Mouse (Mus musculus) midbrain, embryonic 12.5 days (tissue): Measurements from ENCODE around the gene Rab1a. TPM values are rescaled to one million over a fixed set of nuclear protein-coding genes. Genes with fewer than 3 reads are reported as not detected.
A peak's percentile ranks its signal among the peaks of the same experiment; 100 is the strongest.
"Not testable (repeated sequence)": the region's sequence is repeated elsewhere in the genome, so short reads cannot be mapped to it uniquely, and the experiment has no call there.

Source experiments
- ATAC-seq: fragments of 200-750 bp; cut with Nextera tagmentation; 2 replicates; pipeline ENCODE4 v1.8.0; 2017; ENCODE audit warnings: low read depth, moderate TSS enrichment, moderate library complexity; ENCODE audit not compliant: low FRiP score
- H3K27ac ChIP-seq: fragments of 300-500 bp; sonication (generic); replicated peaks from 2 replicates; pipeline ENCODE4 v1.5.1; 2016; ENCODE audit warnings: mild to moderate bottlenecking
- H3K27me3 ChIP-seq: fragments of 300-500 bp; sonication (generic); 2 replicates; pipeline ENCODE4 v1.6.1; 2016; ENCODE audit warnings: mild to moderate bottlenecking
- H3K36me3 ChIP-seq: fragments of 300-500 bp; sonication (generic); 2 replicates; pipeline ENCODE4 v1.6.1; 2016
- H3K4me1 ChIP-seq: fragments of 300-500 bp; sonication (generic); 2 replicates; pipeline ENCODE4 v1.6.1; 2016
- H3K4me2 ChIP-seq: fragments of 300-500 bp; sonication (generic); replicated peaks from 2 replicates; pipeline ENCODE4 v1.6.1; 2016; ENCODE audit warnings: mild to moderate bottlenecking, moderate library complexity
- H3K4me3 ChIP-seq: fragments of 300-500 bp; sonication (generic); 2 replicates; pipeline ENCODE4 v1.5.1; 2016; ENCODE audit warnings: mild to moderate bottlenecking
- H3K9ac ChIP-seq: fragments of 300-500 bp; sonication (generic); replicated peaks from 2 replicates; pipeline ENCODE4 v1.6.1; 2016; ENCODE audit warnings: mild to moderate bottlenecking, moderate library complexity
- H3K9me3 ChIP-seq: fragments of 300-500 bp; sonication (generic); 2 replicates; pipeline ENCODE4 v1.6.1; 2016; ENCODE audit warnings: mild to moderate bottlenecking
- WGBS: fragments of 180-500 bp; shearing (Covaris S2); methylation state at CpG from one replicate; pipeline ENCODE4 v1.1.7; 2016; 5-methylcytosine and 5-hydroxymethylcytosine counted together
- polyA plus RNA-seq: library from polyadenylated mRNA; unstranded; fragments of >200 nt; fragmentation: Nextera tagmentation; extraction: Ambion mirVana; gene quantifications from 2 replicates; pipeline ENCODE4 v1.2.1, GENCODE M21; 2016

The Rab1a gene
- polyA plus RNA-seq, 1 experiment from 2014 or later = 269 TPM

- Histone ChIP-seq H3K9ac (peak overlapping the region; percentile 97), H3K4me1 (peaks cover 28% of the 10 kb centered on the region), H3K27me3 (no peaks in the 10 kb centered on the region), H3K36me3 (no peaks in the 10 kb centered on the region), H3K4me2 (peak overlapping the region; percentile 72), H3K27ac (peak overlapping the region; percentile 96; the same call in 1 of the 2 replicates), H3K9me3 (no peaks in the 10 kb centered on the region), H3K4me3 (peak overlapping the region; percentile 99)
- ATAC-seq = no peak
- WGBS = 58% methylated on average over 7 of the region's 7 CpGs
Measured at GRCm38 (mm10) chr11:20202299-20203011, 1.2 kb downstream of the Rab1a start.

GRCm38 (mm10) chr11:20204321-20204720 is 3.1 kb downstream of the Rab1a start:
- Histone ChIP-seq H3K36me3 (no peaks in the 10 kb centered on the region), H3K27ac (no peak overlapping the region), H3K4me2 (peak overlapping the region; percentile 15; the same call in 1 of the 2 replicates), H3K27me3 (no peaks in the 10 kb centered on the region), H3K9ac (no peak overlapping the region), H3K9me3 (no peaks in the 10 kb centered on the region), H3K4me3 (no peak overlapping the region), H3K4me1 (peaks cover 28% of the 10 kb centered on the region)
- WGBS = 86% methylated on average over 2 of the region's 2 CpGs
- ATAC-seq = no peak

GRCm38 (mm10) chr11:20204870-20205446 is 3.7 kb downstream of the Rab1a start:
- 86% methylated on average over 9 of the region's 9 CpGs for WGBS
- H3K4me2 ChIP-seq = no peak overlapping the region
- H3K27me3 ChIP-seq = no peaks in the 10 kb centered on the region
- no peaks in the 10 kb centered on the region for H3K36me3 ChIP-seq
- no peak overlapping the region for H3K27ac ChIP-seq
- no peak overlapping the region for H3K4me3 ChIP-seq
- H3K4me1 ChIP-seq = peaks cover 28% of the 10 kb centered on the region
- no peaks in the 10 kb centered on the region for H3K9me3 ChIP-seq
- no peak overlapping the region for H3K9ac ChIP-seq
- no peak for ATAC-seq

DNA sequence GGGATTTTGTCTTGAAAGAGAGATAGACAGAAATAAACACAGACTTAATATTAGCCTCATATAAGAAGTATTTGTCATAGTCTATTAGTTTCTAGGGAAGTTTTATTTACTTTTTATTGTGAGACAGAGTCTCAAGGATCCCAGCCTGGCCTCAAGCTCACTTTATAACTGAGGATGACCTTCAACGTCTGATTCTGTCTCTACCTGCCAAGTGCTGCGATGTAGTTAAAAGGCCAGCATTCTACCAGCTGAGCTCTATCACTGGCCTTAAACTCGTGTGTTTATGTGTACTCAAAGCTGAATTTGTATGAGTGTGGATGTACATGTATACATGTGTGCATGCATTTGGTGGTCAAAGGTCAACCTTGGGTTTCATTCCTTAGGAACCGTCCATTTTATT is 4.3 kb downstream of the Rab1a start:
- 91% methylated on average over 4 of the region's 4 CpGs for WGBS
- ATAC-seq = no peak
- Histone ChIP-seq H3K4me1 (peaks cover 28% of the 10 kb centered on the region), H3K36me3 (no peaks in the 10 kb centered on the region), H3K4me3 (no peak overlapping the region), H3K9ac (no peak overlapping the region), H3K27ac (no peak overlapping the region), H3K27me3 (no peaks in the 10 kb centered on the region), H3K9me3 (no peaks in the 10 kb centered on the region), H3K4me2 (no peak overlapping the region)

GRCm38 (mm10) chr11:20206626-20207223 is 5.5 kb downstream of the Rab1a start:
- H3K27me3 ChIP-seq = no peaks in the 10 kb centered on the region
- no peak overlapping the region for H3K4me3 ChIP-seq
- no peak overlapping the region for H3K9ac ChIP-seq
- H3K4me2 ChIP-seq = no peak overlapping the region
- no peak overlapping the region for H3K27ac ChIP-seq
- ATAC-seq = no peak
- H3K9me3 ChIP-seq = no peaks in the 10 kb centered on the region
- no peaks in the 10 kb centered on the region for H3K36me3 ChIP-seq
- whole genome bisulfite sequencing = 86% methylated on average over 2 of the region's 2 CpGs
- peaks cover 30% of the 10 kb centered on the region for H3K4me1 ChIP-seq

- Histone ChIP-seq H3K27me3 (no peaks in the 10 kb centered on the region), H3K9me3 (no peaks in the 10 kb centered on the region), H3K27ac (no peak overlapping the region), H3K4me1 (peaks cover 25% of the 10 kb centered on the region), H3K4me2 (no peak overlapping the region), H3K4me3 (no peak overlapping the region), H3K9ac (no peak overlapping the region), H3K36me3 (no peaks in the 10 kb centered on the region)
- WGBS = 79% methylated on average over 2 of the region's 2 CpGs
- ATAC-seq = no peak
Measured at GRCm38 (mm10) chr11:20207589-20207988, 6.4 kb downstream of the Rab1a start.

- H3K9me3 ChIP-seq = no peaks in the 10 kb centered on the region
- H3K27ac ChIP-seq = no peak overlapping the region
- peaks cover 5% of the 10 kb centered on the region; the same call in 1 of the 2 replicates for H3K4me1 ChIP-seq
- H3K36me3 ChIP-seq = peaks cover 12% of the 10 kb centered on the region
- no peak overlapping the region for H3K4me2 ChIP-seq
- H3K27me3 ChIP-seq = no peaks in the 10 kb centered on the region
- H3K9ac ChIP-seq = no peak overlapping the region
- no peak overlapping the region for H3K4me3 ChIP-seq
- 86% methylated on average over 2 of the region's 2 CpGs for WGBS
- no peak for ATAC-seq
Measured at GRCm38 (mm10) chr11:20211838-20212237, 10.6 kb downstream of the Rab1a start.

DNA sequence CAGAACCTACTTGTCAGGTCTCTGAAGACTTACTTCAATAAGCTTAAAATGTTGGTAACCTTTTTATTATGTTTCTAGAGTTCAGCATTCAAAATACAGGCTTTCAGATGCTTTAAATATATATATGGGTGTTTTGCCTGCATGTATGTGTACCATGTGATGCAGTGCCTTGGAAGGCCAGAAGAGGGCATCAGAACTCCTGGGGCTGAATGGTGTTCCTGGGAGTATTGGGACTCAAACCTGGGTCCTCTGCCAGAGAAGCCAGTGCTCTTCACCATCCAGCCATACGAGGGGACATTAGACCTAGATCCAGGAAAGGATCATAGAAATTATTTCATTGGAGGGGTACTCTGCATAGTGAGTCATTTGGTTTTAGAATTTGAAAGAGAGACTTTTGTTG is 13.5 kb downstream of the Rab1a start:
- WGBS = 100% methylated on average over 1 of the region's 1 CpGs

DNA sequence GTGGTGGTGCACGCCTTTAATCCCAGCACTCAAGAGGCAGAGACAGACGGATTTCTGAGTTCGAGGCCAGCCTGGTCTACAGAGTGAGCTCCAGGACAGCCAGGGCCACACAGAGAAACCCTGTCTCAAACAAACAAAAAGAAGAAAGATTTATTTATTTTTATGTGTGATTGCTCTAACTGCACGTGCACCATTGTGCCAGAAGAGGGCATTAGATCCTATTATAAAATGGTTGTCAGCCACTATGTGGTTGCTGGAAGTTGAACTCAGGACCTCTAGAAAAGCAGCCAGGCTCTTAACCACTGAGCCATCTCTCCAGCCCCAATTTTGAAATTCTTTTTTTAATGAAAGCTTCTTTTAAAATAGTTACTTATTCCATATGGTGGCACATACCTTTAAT is 15.2 kb downstream of the Rab1a start:
- H3K27me3 ChIP-seq = no peaks in the 10 kb centered on the region
- H3K36me3 ChIP-seq = peaks cover 49% of the 10 kb centered on the region
- no peak overlapping the region for H3K9ac ChIP-seq
- H3K4me3 ChIP-seq = no peak overlapping the region
- H3K27ac ChIP-seq = no peak overlapping the region
- no peak for ATAC-seq
- 90% methylated on average over 4 of the region's 4 CpGs for WGBS
- no peaks in the 10 kb centered on the region for H3K9me3 ChIP-seq
- H3K4me1 ChIP-seq = peaks cover 3% of the 10 kb centered on the region; the same call in 1 of the 2 replicates
- H3K4me2 ChIP-seq = no peak overlapping the region

More for the DNA sequence above, 13.5 kb downstream of the Rab1a start:
- Histone ChIP-seq H3K4me2 (no peak overlapping the region), H3K4me3 (no peak overlapping the region), H3K36me3 (peaks cover 39% of the 10 kb centered on the region), H3K27ac (no peak overlapping the region), H3K9ac (no peak overlapping the region), H3K4me1 (peaks cover 5% of the 10 kb centered on the region; the same call in 1 of the 2 replicates), H3K9me3 (no peaks in the 10 kb centered on the region), H3K27me3 (no peaks in the 10 kb centered on the region)
- no peak for ATAC-seq

DNA sequence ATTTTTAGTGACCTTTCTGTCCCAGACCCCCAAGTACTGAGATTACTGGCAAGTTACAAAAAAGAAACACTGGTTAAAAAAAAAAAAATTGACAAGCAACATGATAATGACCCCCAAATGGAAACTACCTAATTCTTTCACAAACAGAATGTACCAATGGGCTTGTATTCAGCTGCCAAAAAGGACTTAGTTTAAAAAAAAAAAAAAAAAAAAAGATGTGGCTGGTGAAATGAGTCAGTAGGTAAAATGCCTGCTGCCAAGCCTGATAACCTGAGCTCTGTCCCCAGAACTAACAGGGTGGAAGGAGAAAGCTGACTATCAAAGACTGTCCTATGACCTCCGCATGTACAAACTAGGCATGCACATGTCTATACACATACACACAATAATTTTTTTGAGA is 16.0 kb downstream of the Rab1a start:
- Histone ChIP-seq H3K9ac (no peak overlapping the region), H3K9me3 (no peaks in the 10 kb centered on the region), H3K27me3 (no peaks in the 10 kb centered on the region), H3K4me1 (peaks cover 3% of the 10 kb centered on the region; the same call in 1 of the 2 replicates), H3K4me2 (no peak overlapping the region), H3K36me3 (peaks cover 49% of the 10 kb centered on the region), H3K27ac (no peak overlapping the region), H3K4me3 (no peak overlapping the region)
- 100% methylated on average over 1 of the region's 1 CpGs for WGBS
- ATAC-seq = no peak

DNA sequence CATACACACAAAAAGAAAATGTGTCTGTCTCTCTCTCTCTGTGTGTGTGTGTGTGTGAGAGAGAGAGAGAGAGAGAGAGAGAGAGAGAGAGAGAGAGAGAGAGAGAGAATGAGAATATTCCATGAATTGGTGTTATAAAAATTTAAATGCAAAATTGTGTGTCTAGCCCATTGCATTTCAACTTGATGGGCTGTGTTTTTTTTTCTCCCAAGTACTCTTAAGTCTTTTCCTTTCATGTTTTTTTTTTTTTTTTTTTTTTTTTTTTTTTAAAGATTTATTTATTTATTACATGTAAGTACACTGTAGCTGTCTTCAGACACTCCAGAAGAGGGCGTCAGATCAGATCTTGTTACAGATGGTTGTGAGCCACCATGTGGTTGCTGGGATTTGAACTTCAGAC is 20.4 kb downstream of the Rab1a start:
- H3K27me3 ChIP-seq, H3K4me1 ChIP-seq, H3K27ac ChIP-seq, H3K9ac ChIP-seq, H3K4me2 ChIP-seq, ATAC-seq, H3K4me3 ChIP-seq, H3K9me3 ChIP-seq: not testable (repeated sequence)
- peaks cover 72% of the 10 kb centered on the region for H3K36me3 ChIP-seq
- WGBS = 100% methylated on average over 1 of the region's 1 CpGs

DNA sequence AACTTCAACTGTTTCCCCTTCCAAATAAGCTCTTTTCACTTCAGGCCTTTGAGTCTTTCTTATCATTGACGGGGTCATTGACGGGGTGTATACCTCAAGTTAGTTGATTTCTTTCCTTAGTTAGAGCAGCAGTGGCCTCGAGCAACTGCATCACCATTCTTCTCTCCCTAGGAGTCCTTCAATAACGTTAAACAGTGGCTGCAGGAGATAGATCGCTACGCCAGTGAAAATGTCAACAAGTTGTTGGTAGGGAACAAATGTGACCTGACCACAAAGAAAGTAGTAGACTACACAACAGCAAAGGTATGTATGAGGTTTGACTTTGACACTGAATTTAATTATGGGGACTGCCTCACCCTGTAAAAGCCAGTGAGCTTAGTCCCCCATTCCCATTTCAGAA is 23.0 kb downstream of the Rab1a start:
- Histone ChIP-seq H3K4me1 (no peaks in the 10 kb centered on the region), H3K27ac (no peak overlapping the region), H3K27me3 (no peaks in the 10 kb centered on the region), H3K4me2 (no peak overlapping the region), H3K4me3 (no peak overlapping the region), H3K9me3 (no peaks in the 10 kb centered on the region), H3K36me3 (peaks cover 70% of the 10 kb centered on the region), H3K9ac (no peak overlapping the region)
- 85% methylated on average over 6 of the region's 6 CpGs for WGBS
- no peak for ATAC-seq
